Mouse (Mus musculus): ENCODE data around the gene Sohlh1.

DNA sequence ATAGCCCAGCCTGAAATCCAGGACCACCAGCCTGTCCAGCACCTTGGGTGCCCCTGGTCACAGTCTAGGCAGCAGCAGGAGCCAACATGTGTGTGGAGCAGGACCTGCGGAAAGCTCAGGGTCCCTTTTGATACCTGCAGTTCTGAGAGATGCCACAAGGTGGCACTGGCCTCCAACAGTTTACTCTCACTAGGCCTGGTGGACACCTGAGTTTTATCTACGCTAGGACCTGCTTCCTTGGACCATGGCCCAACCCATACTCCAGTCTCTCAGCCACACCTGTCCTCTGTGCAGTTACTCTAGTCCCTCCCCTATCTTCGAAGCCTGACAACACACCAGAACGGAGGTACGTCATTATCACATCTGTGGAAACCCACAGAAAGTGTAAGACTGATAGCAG is 10.8 kb downstream of the Sohlh1 start:
- no peak for TF ChIP-seq POLR2A (IDR thresholded peaks at IDR 0.05; ENCODE audit: borderline replicate concordance, insufficient read depth, low read length)
- TF ChIP-seq CTCF (IDR thresholded peaks at IDR 0.05; ENCODE audit: borderline replicate concordance, insufficient read depth, low read depth, low read length), result peak; percentile 97

Data from cerebellum, adult 2 months (tissue).